Mouse (Mus musculus) bone marrow, adult 2 months (tissue): ENCODE measurements around the gene Gclc. TPM values are rescaled to one million over a fixed set of nuclear protein-coding genes. Genes with fewer than 3 reads are reported as not detected.
A peak's percentile ranks its signal among the peaks of the same experiment; 100 is the strongest.
"Not testable (repeated sequence)": the region's sequence is repeated elsewhere in the genome, so short reads cannot be mapped to it uniquely, and the experiment has no call there.

Experiments
- H3K27ac ChIP-seq: fragments of 200-500 bp; 2 replicates; pipeline ENCODE4 v1.5.1; 2012; ENCODE audit warnings: low read depth, mild to moderate bottlenecking, control low read depth, inconsistent platforms, low read length; ENCODE audit not compliant: control insufficient read depth, poor library complexity, insufficient read depth
- H3K4me1 ChIP-seq: fragments of 200-500 bp; 2 replicates; pipeline ENCODE4 v1.6.1; 2011; ENCODE audit warnings: low read length; ENCODE audit not compliant: control insufficient read depth, insufficient read depth
- H3K4me3 ChIP-seq: fragments of 200-500 bp; replicated peaks from 2 replicates; pipeline ENCODE3; 2011; ENCODE audit warnings: mild to moderate bottlenecking, low read depth, low read length, control low read depth; ENCODE audit not compliant: control insufficient read depth
- CTCF ChIP-seq: fragments of 200-500 bp; IDR thresholded peaks from 2 replicates; pipeline ENCODE4 v1.5.1; 2011; ENCODE audit warnings: low read length, control low read depth; ENCODE audit not compliant: control insufficient read depth, insufficient read depth
- POLR2A ChIP-seq: fragments of 200-500 bp; IDR thresholded peaks from 2 replicates; pipeline ENCODE4 v1.6.1; 2011; ENCODE audit warnings: low read depth, mild to moderate bottlenecking, control low read depth, low read length, borderline replicate concordance; ENCODE audit not compliant: control insufficient read depth
- WGBS: fragments of 180-500 bp; shearing (Covaris S2); methylation state at CpG from one replicate; pipeline ENCODE4 v1.1.7; 2018; 5-methylcytosine and 5-hydroxymethylcytosine counted together
- polyA plus RNA-seq: library from polyadenylated mRNA; stranded (reverse); fragments of >200 nt; gene quantifications from 2 replicates; pipeline ENCODE4 v1.2.4, GENCODE M21; 2011; ENCODE audit warnings: low replicate concordance; ENCODE audit not compliant: missing spikeins, insufficient read depth, insufficient read length

Gclc gene
- polyA plus RNA-seq, 1 experiment, result 39.7 TPM

- TF ChIP-seq CTCF, result no peak
- no peak for TF ChIP-seq POLR2A
- WGBS, result 4% methylated on average over 3 of the region's 3 CpGs
- no peak overlapping the region for H3K4me3 ChIP-seq
- no peak overlapping the region for H3K27ac ChIP-seq
- no peaks in the 10 kb centered on the region for H3K4me1 ChIP-seq
Measured at GRCm38 (mm10) chr9:77732067-77732466, 22.3 kb upstream of the Gclc start.

GRCm38 (mm10) chr9:77737298-77738041, 16.9 kb upstream of the Gclc start:
- WGBS, result 9% methylated on average over 6 of the region's 6 CpGs
- TF ChIP-seq CTCF, result no peak
- TF ChIP-seq POLR2A, result no peak
- H3K4me1 ChIP-seq, result no peaks in the 10 kb centered on the region; the same call in 1 of the 2 replicates
- H3K27ac ChIP-seq, result no peak overlapping the region
- no peak overlapping the region for H3K4me3 ChIP-seq

- Histone ChIP-seq H3K4me1 (no peaks in the 10 kb centered on the region; the same call in 1 of the 2 replicates), H3K4me3 (no peak overlapping the region), H3K27ac (no peak overlapping the region)
- TF ChIP-seq CTCF (no peak), POLR2A (no peak)
- 70% methylated on average over 1 of the region's 1 CpGs for WGBS
Measured at GRCm38 (mm10) chr9:77741452-77741851, 12.9 kb upstream of the Gclc start.

- H3K27ac ChIP-seq, result no peak overlapping the region
- 74% methylated on average over 3 of the region's 3 CpGs for WGBS
- TF ChIP-seq CTCF (no peak), POLR2A (no peak)
- no peak overlapping the region for H3K4me3 ChIP-seq
- no peaks in the 10 kb centered on the region for H3K4me1 ChIP-seq
Measured at GRCm38 (mm10) chr9:77744798-77745197, 9.5 kb upstream of the Gclc start.

GRCm38 (mm10) chr9:77746315-77746714, 8.0 kb upstream of the Gclc start:
- Histone ChIP-seq H3K27ac (no peak overlapping the region), H3K4me3 (no peak overlapping the region), H3K4me1 (no peaks in the 10 kb centered on the region)
- 12% methylated on average over 2 of the region's 2 CpGs for WGBS
- TF ChIP-seq CTCF (no peak), POLR2A (no peak)

- not testable (repeated sequence) for H3K4me3 ChIP-seq, H3K4me1 ChIP-seq
- WGBS, result 87% methylated on average over 1 of the region's 1 CpGs
Measured at GRCm38 (mm10) chr9:77748292-77748691, 6.0 kb upstream of the Gclc start.

GRCm38 (mm10) chr9:77750133-77751060, 3.9 kb upstream of the Gclc start:
- Histone ChIP-seq H3K4me1 (no peaks in the 10 kb centered on the region; the same call in 1 of the 2 replicates), H3K27ac (peak overlapping the region; percentile 85), H3K4me3 (peak overlapping the region; percentile 83)
- WGBS, result under 1% methylated on average over 79 of the region's 79 CpGs
- TF ChIP-seq POLR2A (peak; percentile 87), CTCF (no peak)

More at GRCm38 (mm10) chr9:77748292-77748691, 6.0 kb upstream of the Gclc start:
- not testable (repeated sequence) for H3K27ac ChIP-seq

- under 1% methylated on average over 12 of the region's 12 CpGs for WGBS
- Histone ChIP-seq H3K27ac (peak overlapping the region; percentile 85), H3K4me1 (no peaks in the 10 kb centered on the region; the same call in 1 of the 2 replicates), H3K4me3 (peak overlapping the region; percentile 83)
- TF ChIP-seq CTCF, result no peak
- TF ChIP-seq POLR2A, result 0 out of 2 replicates have a peak, but pooled peaks have one; percentile 27
Measured at GRCm38 (mm10) chr9:77751091-77751521, 3.2 kb upstream of the Gclc start.
